30 mouse cellular contexts compared by ENCODE assay signal in the genomic region with DNA sequence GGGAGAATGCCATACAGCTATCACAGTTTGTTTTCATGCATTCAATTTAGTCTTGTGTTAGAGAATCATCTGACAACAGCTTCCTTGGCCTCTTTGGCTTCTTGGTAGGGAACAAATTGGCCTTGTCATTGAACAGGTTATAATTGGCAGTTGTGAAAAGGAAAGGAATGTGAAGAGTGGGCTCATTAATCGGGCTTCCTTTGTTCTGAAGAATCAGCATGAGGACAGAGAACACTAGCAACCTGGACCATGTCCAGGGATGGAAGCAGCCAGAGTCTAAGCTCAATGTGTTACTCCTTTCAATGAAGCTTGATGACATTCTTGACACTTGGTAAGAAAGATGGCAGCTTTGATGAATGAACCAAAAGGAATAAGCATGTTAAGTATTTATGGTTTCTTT.
DNase-seq lines count a peak whose midpoint lies in the region; ATAC-seq and TF ChIP-seq lines count a peak whose summit lies in the region.
"Had no signal": no experiment of that assay in that cellular context is flagged by ENCODE, and none has a peak within 500 bp of the region (broad histone marks: within the 10 kb centered on the region; RNA-seq: fewer than 3 reads in every experiment).

No protein-coding gene starts in this region.

- H3K4me3 ChIP-seq in lung, embryonic 14.5 days (ENCODE audit: low read depth, low read length) = no peak overlapping the region
- H3K4me3 ChIP-seq in forebrain, embryonic 16.5 days (replicated peaks; ENCODE audit: low read length) = no peak overlapping the region
- H3K4me3 ChIP-seq: embryonic facial prominence, embryonic 12.5 days; hindbrain, embryonic 10.5 days; intestine, embryonic 15.5 days; layer of hippocampus, adult 2 months; limb, embryonic 10.5 days; limb, embryonic 15.5 days; liver, embryonic 13.5 days; neural tube, embryonic 15.5 days had no signal

- TF ChIP-seq CTCF in lung, embryonic 14.5 days (IDR thresholded peaks at IDR 0.05; ENCODE audit: low read depth) = no peak

- ATAC-seq in lung, embryonic 14.5 days (ENCODE audit: insufficient read depth) = no peak
- ATAC-seq in forebrain, embryonic 16.5 days = peak; percentile 38; the same call in 1 of the 2 replicates
- no peak for ATAC-seq in cerebellum, adult (ENCODE audit: insufficient number of reproducible peaks, low FRiP score, low TSS enrichment)
- ATAC-seq: hindbrain, embryonic 16.5 days; intestine, embryonic 15.5 days; Patski had no signal

- H3K4me2 ChIP-seq in lung, embryonic 14.5 days = no peak overlapping the region
- H3K4me2 ChIP-seq in forebrain, embryonic 16.5 days (ENCODE audit: low read length) = no peak overlapping the region
- H3K4me2 ChIP-seq: embryonic facial prominence, embryonic 12.5 days; intestine, embryonic 15.5 days; limb, embryonic 15.5 days; liver, embryonic 13.5 days; neural tube, embryonic 15.5 days had no signal

- H3K9ac ChIP-seq in lung, embryonic 14.5 days = no peak overlapping the region
- H3K9ac ChIP-seq in forebrain, embryonic 16.5 days (replicated peaks; ENCODE audit: low read depth, low read length) = no peak overlapping the region
- H3K9ac ChIP-seq: embryonic facial prominence, embryonic 12.5 days; intestine, embryonic 15.5 days; limb, embryonic 15.5 days; liver, embryonic 13.5 days; neural tube, embryonic 15.5 days had no signal

- no peaks in the 10 kb centered on the region for H3K9me3 ChIP-seq in lung, embryonic 14.5 days (ENCODE audit: low read depth, low read length)
- H3K9me3 ChIP-seq in forebrain, embryonic 16.5 days (ENCODE audit: control insufficient read depth, low read length) = no peaks in the 10 kb centered on the region
- H3K9me3 ChIP-seq: embryonic facial prominence, embryonic 12.5 days; hindbrain, embryonic 10.5 days; intestine, embryonic 15.5 days; limb, embryonic 10.5 days; limb, embryonic 15.5 days; liver, embryonic 13.5 days; neural tube, embryonic 15.5 days had no signal

- H3K27ac ChIP-seq in lung, embryonic 14.5 days (ENCODE audit: low read depth) = no peak overlapping the region
- no peak overlapping the region for H3K27ac ChIP-seq in forebrain, embryonic 16.5 days (ENCODE audit: low read length)
- H3K27ac ChIP-seq: embryonic facial prominence, embryonic 12.5 days; hindbrain, embryonic 10.5 days; intestine, embryonic 15.5 days; layer of hippocampus, adult 2 months; limb, embryonic 10.5 days; limb, embryonic 15.5 days; liver, embryonic 13.5 days; macrophage; neural tube, embryonic 15.5 days had no signal

- no peaks in the 10 kb centered on the region for H3K27me3 ChIP-seq in lung, embryonic 14.5 days (ENCODE audit: insufficient read depth, low read length)
- no peaks in the 10 kb centered on the region for H3K27me3 ChIP-seq in forebrain, embryonic 16.5 days (replicated peaks; ENCODE audit: control insufficient read depth, insufficient read depth, low read length)
- H3K27me3 ChIP-seq: CH12.LX; embryonic facial prominence, embryonic 12.5 days; intestine, embryonic 15.5 days; limb, embryonic 15.5 days; liver, embryonic 13.5 days; neural tube, embryonic 15.5 days had no signal

- DNase-seq in cerebellum, postnatal 10 days = peak; percentile 3 to 8
- no peak for DNase-seq in cerebellum, postnatal 36 days
- peak; percentile 1 for DNase-seq in lung, embryonic 14.5 days
- DNase-seq in lung, postnatal 10 days = no peak
- DNase-seq in Muller cell, postnatal 12 days (ENCODE audit: inconsistent ontology term) = peak; percentile 92
- DNase-seq: adrenal gland, postnatal 10 days; cerebellum, adult 18-20 months; cerebellum, postnatal 25 days; heart, postnatal 14 days; kidney, adult 2 months; kidney, postnatal 36 days; liver, embryonic 13.5 days; lung, adult 2 months; midbrain, embryonic 14.5 days; right cerebral cortex, adult 18-20 months; spleen, adult 18-20 months; thymus, postnatal 14 days had no signal

- no peaks in the 10 kb centered on the region for H3K36me3 ChIP-seq in lung, embryonic 14.5 days (ENCODE audit: insufficient read depth)
- no peaks in the 10 kb centered on the region for H3K36me3 ChIP-seq in forebrain, embryonic 16.5 days (ENCODE audit: control insufficient read depth, insufficient read depth)
- H3K36me3 ChIP-seq: embryonic facial prominence, embryonic 12.5 days; hindbrain, embryonic 10.5 days; intestine, embryonic 15.5 days; limb, embryonic 10.5 days; limb, embryonic 15.5 days; liver, embryonic 13.5 days; neural tube, embryonic 15.5 days had no signal

- WGBS in lung, embryonic 14.5 days = 50% methylated on average over 1 of the region's 1 CpGs
- 3% methylated on average over 1 of the region's 1 CpGs for WGBS in forebrain, embryonic 16.5 days

- no peaks in the 10 kb centered on the region for H3K4me1 ChIP-seq in lung, embryonic 14.5 days (ENCODE audit: insufficient read depth)
- no peaks in the 10 kb centered on the region for H3K4me1 ChIP-seq in forebrain, embryonic 16.5 days (replicated peaks; ENCODE audit: control insufficient read depth, insufficient read depth, low read length)
- H3K4me1 ChIP-seq: embryonic facial prominence, embryonic 12.5 days; hindbrain, embryonic 10.5 days; intestine, embryonic 15.5 days; limb, embryonic 10.5 days; limb, embryonic 15.5 days; neural tube, embryonic 15.5 days had no signal

Comparison
In these comparisons a context has a peak if more than half of its experiments do, and no peak if none do; other contexts are left out.
1. DNase-seq: peak in cerebellum, postnatal 10 days (2 of 2), lung, embryonic 14.5 days (single experiment) and Muller cell, postnatal 12 days (single experiment); none in cerebellum, postnatal 36 days (0 of 2) and lung, postnatal 10 days (single experiment).